ENCODE assay signal across 8 mouse cellular contexts in the genomic region with DNA sequence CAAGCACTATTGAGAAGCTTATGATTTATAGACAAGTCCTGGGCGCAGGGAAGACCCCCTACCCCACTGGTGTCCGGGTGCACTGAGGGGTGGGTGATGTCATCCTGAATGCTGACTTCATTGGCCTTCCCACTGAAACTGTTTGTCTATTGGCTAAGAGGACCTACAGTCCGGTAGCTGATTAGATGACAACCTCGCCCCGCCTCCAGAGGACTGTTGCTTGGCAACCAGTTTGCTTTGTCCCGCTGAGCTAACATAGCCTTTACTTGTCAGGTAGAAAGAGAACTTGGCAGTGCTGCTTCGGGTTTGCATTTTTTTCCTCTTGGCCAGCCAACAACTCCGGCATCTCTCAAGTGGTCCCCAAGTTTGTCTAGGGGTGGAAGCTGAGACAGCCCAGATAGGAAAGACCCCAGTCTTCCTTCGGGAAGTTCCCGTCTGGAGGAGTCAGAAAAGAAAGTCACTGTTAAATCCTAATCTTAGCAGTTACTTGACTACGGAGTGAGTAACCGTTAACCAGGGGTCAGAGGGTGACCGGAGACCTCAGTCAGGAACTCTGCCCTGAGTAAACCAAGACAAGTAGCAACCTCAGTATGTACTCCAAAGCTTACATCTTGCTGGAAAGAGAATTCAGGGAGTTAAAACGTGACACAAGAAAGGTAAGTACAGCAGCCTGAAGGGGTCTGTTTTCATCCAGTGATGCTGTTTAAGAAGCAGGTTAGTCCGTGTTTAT. TPM values are rescaled to one million over a fixed set of nuclear protein-coding genes. Genes with fewer than 3 reads are reported as not detected.
DNase-seq lines count a peak whose midpoint lies in the region; ATAC-seq and TF ChIP-seq lines count a peak whose summit lies in the region.

Gene Ube2u (plus strand): TSS at position 258 of the 730 bp plus-strand sequence.

- TF ChIP-seq CTCF in layer of hippocampus, adult 2 months (conservative IDR thresholded peaks at IDR 0.05): no peak
- no peak for TF ChIP-seq CTCF in liver, postnatal 0 days (IDR thresholded peaks at IDR 0.05; ENCODE audit: low read depth)

- peaks cover 10% of the 10 kb centered on the region; the same call in 1 of the 2 replicates for H3K4me1 ChIP-seq in forebrain, embryonic 12.5 days
- H3K4me1 ChIP-seq in hindbrain, embryonic 10.5 days (replicated peaks): peaks cover 15% of the 10 kb centered on the region
- H3K4me1 ChIP-seq in liver, postnatal 0 days (ENCODE audit: insufficient read depth): no peaks in the 10 kb centered on the region

- no peaks in the 10 kb centered on the region for H3K36me3 ChIP-seq in forebrain, embryonic 12.5 days (replicated peaks)
- H3K36me3 ChIP-seq in hindbrain, embryonic 10.5 days: no peaks in the 10 kb centered on the region
- H3K36me3 ChIP-seq in liver, postnatal 0 days (replicated peaks; ENCODE audit: insufficient read depth, low read length): no peaks in the 10 kb centered on the region

- no peaks in the 10 kb centered on the region for H3K9me3 ChIP-seq in forebrain, embryonic 12.5 days
- H3K9me3 ChIP-seq in hindbrain, embryonic 10.5 days: no peaks in the 10 kb centered on the region
- no peaks in the 10 kb centered on the region for H3K9me3 ChIP-seq in liver, postnatal 0 days (ENCODE audit: low read length)

- peak; percentile 96 for ATAC-seq in forebrain, embryonic 12.5 days (ENCODE audit: low FRiP score)
- ATAC-seq in liver, postnatal 0 days: peak; percentile 94

- H3K4me2 ChIP-seq in forebrain, embryonic 12.5 days: peak within 1 kb of the TSS; percentile 48
- H3K4me2 ChIP-seq in liver, postnatal 0 days (ENCODE audit: low read depth, low read length): peak within 1 kb of the TSS; percentile 65

- no peak within 1 kb of the TSS; the same call in 1 of the 2 replicates for H3K9ac ChIP-seq in forebrain, embryonic 12.5 days
- no peak within 1 kb of the TSS; the same call in 1 of the 2 replicates for H3K9ac ChIP-seq in liver, postnatal 0 days (replicated peaks)

- no peak for TF ChIP-seq EP300 in liver, postnatal 0 days (IDR thresholded peaks at IDR 0.05; ENCODE audit: low read depth)

- no peaks in the 10 kb centered on the region for H3K27me3 ChIP-seq in forebrain, embryonic 12.5 days
- H3K27me3 ChIP-seq in hindbrain, embryonic 10.5 days (ENCODE audit: insufficient read depth, poor library complexity, severe bottlenecking): no peaks in the 10 kb centered on the region
- H3K27me3 ChIP-seq in liver, postnatal 0 days (ENCODE audit: insufficient read depth, low read length): no peaks in the 10 kb centered on the region

- 24% methylated on average over 15 of the region's 15 CpGs for WGBS in forebrain, embryonic 12.5 days
- 32% methylated on average over 15 of the region's 15 CpGs for WGBS in hindbrain, embryonic 10.5 days
- 32% methylated on average over 15 of the region's 15 CpGs for WGBS in liver, postnatal 0 days (ENCODE audit: insufficient replicate concordance)

- H3K4me3 ChIP-seq in forebrain, embryonic 12.5 days (replicated peaks): peak within 1 kb of the TSS; percentile 31
- H3K4me3 ChIP-seq in hindbrain, embryonic 10.5 days: peak within 1 kb of the TSS; percentile 39
- no peak within 1 kb of the TSS; the same call in 1 of the 2 replicates for H3K4me3 ChIP-seq in layer of hippocampus, adult 2 months
- peak within 1 kb of the TSS; percentile 43 for H3K4me3 ChIP-seq in liver, postnatal 0 days (ENCODE audit: low read depth, low read length)

- peak; percentile 2 for DNase-seq in cerebellum, adult 9-10 months
- no peak for DNase-seq in cerebellum, adult 11-12 months
- peak; percentile 81 for DNase-seq in hindbrain, embryonic 10.5 days (ENCODE audit: low spot score)
- DNase-seq in layer of hippocampus, adult 2 months (ENCODE audit: low spot score in 2 of 2): peak; percentile 15 to 22
- DNase-seq in liver, postnatal 0 days: peak; percentile 71
- peak; percentile 57 for DNase-seq in ovary, postnatal 36 days (ENCODE audit: low spot score)
- DNase-seq in thymus, postnatal 36 days: no peak

- no peak within 1 kb of the TSS for H3K27ac ChIP-seq in forebrain, embryonic 12.5 days
- H3K27ac ChIP-seq in hindbrain, embryonic 10.5 days: peak within 1 kb of the TSS; percentile 60
- no peak within 1 kb of the TSS for H3K27ac ChIP-seq in layer of hippocampus, adult 2 months
- H3K27ac ChIP-seq in liver, postnatal 0 days (ENCODE audit: low read depth): no peak within 1 kb of the TSS; the same call in 1 of the 2 replicates

RNA-seq across cellular contexts. Expression of gene Ube2u, which starts in this region (rescaled TPM):
- polyA plus RNA-seq in forebrain, embryonic 12.5 days (2016; fragmentation: Nextera tagmentation; extraction: Ambion mirVana): 0.69 and 0.88 TPM in 2 replicates
- polyA plus RNA-seq in hindbrain, embryonic 10.5 days (2016; fragmentation: Nextera tagmentation; extraction: Ambion mirVana): 0.82 and 1.3 TPM in 2 replicates
- total RNA-seq in layer of hippocampus, adult 2 months (2021): not detected
- polyA plus RNA-seq in liver, postnatal 0 days (2015; fragmentation: Nextera tagmentation; extraction: Ambion mirVana): 0.49 and 0.96 TPM in 2 replicates

Comparison
In these comparisons a context has a peak if more than half of its experiments do, and no peak if none do; other contexts are left out.
1. DNase-seq: peak in cerebellum, adult 9-10 months (single experiment), hindbrain, embryonic 10.5 days (single experiment) and ovary, postnatal 36 days (single experiment); none in cerebellum, adult 11-12 months (single experiment) and thymus, postnatal 36 days (0 of 2).
2. Peak in ATAC-seq, H3K4me3 ChIP-seq and H3K4me2 ChIP-seq in forebrain, embryonic 12.5 days; RNA of the gene not detected or under 1 TPM.
3. Peak in DNase-seq in layer of hippocampus, adult 2 months; RNA of the gene not detected or under 1 TPM.
4. Peak in DNase-seq, ATAC-seq, H3K4me3 ChIP-seq and H3K4me2 ChIP-seq in liver, postnatal 0 days; RNA of the gene not detected or under 1 TPM.